Mouse (Mus musculus) midbrain, embryonic 11.5 days (tissue): ENCODE measurements around the gene Nlrc5. TPM values are rescaled to one million over a fixed set of nuclear protein-coding genes. Genes with fewer than 3 reads are reported as not detected.
"Not testable (repeated sequence)": the region's sequence is repeated elsewhere in the genome, so short reads cannot be mapped to it uniquely, and the experiment has no call there.

ENCODE experiments used
- ATAC-seq: fragments of 200-750 bp; cut with Nextera tagmentation; 2 replicates; pipeline ENCODE4 v1.8.0; 2017; ENCODE audit warnings: moderate TSS enrichment, moderate library complexity; ENCODE audit not compliant: low FRiP score
- DNase-seq: peaks from one replicate; pipeline ENCODE4 v3.0.0; 2015; ENCODE audit warnings: low spot score; ENCODE audit errors: missing footprints
- H3K27ac ChIP-seq: fragments of 300-500 bp; sonication (generic); 2 replicates; pipeline ENCODE4 v1.5.1; 2014; ENCODE audit warnings: low read depth, low read length
- H3K27me3 ChIP-seq: fragments of 300-500 bp; sonication (generic); 2 replicates; pipeline ENCODE4 v1.6.1; 2014; ENCODE audit warnings: mild to moderate bottlenecking, low read length, moderate library complexity, mixed read lengths; ENCODE audit not compliant: control insufficient read depth, insufficient read depth
- H3K36me3 ChIP-seq: fragments of 300-500 bp; sonication (generic); 2 replicates; pipeline ENCODE4 v1.6.1; 2014; ENCODE audit warnings: mild to moderate bottlenecking, low read length, moderate library complexity, mixed read lengths; ENCODE audit not compliant: control insufficient read depth, insufficient read depth
- H3K4me1 ChIP-seq: fragments of 300-500 bp; sonication (generic); 2 replicates; pipeline ENCODE4 v1.6.1; 2014; ENCODE audit warnings: low read length; ENCODE audit not compliant: control insufficient read depth, insufficient read depth
- H3K4me2 ChIP-seq: fragments of 300-500 bp; sonication (generic); 2 replicates; pipeline ENCODE4 v1.6.1; 2014; ENCODE audit warnings: mild to moderate bottlenecking, moderate library complexity
- H3K4me3 ChIP-seq: fragments of 300-500 bp; sonication (generic); 2 replicates; pipeline ENCODE4 v1.5.1; 2014; ENCODE audit warnings: low read depth, low read length
- H3K9ac ChIP-seq: fragments of 300-500 bp; sonication (generic); 2 replicates; pipeline ENCODE4 v1.6.1; 2014; ENCODE audit warnings: low read length
- H3K9me3 ChIP-seq: fragments of 300-500 bp; sonication (generic); 2 replicates; pipeline ENCODE4 v1.6.1; 2016; ENCODE audit warnings: low read length; ENCODE audit not compliant: control insufficient read depth
- WGBS: fragments of 180-500 bp; shearing (Covaris S2); extraction: QIAGEN DNeasy Blood & Tissue Kit; methylation state at CpG from one replicate; pipeline ENCODE4 v1.1.7; 2014; 5-methylcytosine and 5-hydroxymethylcytosine counted together
- polyA plus RNA-seq: library from polyadenylated mRNA; unstranded; fragments of >200 nt; fragmentation: Nextera tagmentation; extraction: Ambion mirVana; gene quantifications from 2 replicates; pipeline ENCODE4 v1.2.1, GENCODE M21; 2014

Gene Nlrc5
- polyA plus RNA-seq, 1 experiment from 2014 or later, result not detected

DNA sequence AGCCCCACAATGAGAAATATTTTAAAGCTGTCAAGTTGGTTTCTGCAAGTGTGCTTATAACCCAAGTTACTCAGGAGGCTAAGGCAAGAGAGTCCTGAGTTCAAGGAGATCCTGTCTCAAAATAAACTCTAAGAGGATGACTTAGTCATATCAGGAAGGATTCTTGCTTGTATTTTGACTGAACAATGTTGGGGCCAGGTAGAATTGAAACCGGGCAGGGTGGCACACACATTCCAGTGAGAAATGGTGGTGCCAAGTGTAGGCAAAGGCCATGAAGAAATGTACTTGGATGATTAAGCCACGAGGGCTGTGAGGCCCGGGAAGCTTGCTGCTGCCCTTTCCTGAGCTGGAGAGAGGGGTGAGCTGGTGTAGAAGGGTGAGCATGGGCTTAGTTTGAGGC lies 13.0 kb downstream of the Nlrc5 start:
- Histone ChIP-seq H3K27ac (no peak overlapping the region), H3K9ac (no peak overlapping the region), H3K9me3 (no peaks in the 10 kb centered on the region), H3K4me3 (no peak overlapping the region), H3K4me1 (no peaks in the 10 kb centered on the region), H3K36me3 (no peaks in the 10 kb centered on the region), H3K4me2 (no peak overlapping the region), H3K27me3 (no peaks in the 10 kb centered on the region)
- no peak for DNase-seq
- WGBS, result 74% methylated on average over 3 of the region's 3 CpGs
- ATAC-seq, result no peak

DNA sequence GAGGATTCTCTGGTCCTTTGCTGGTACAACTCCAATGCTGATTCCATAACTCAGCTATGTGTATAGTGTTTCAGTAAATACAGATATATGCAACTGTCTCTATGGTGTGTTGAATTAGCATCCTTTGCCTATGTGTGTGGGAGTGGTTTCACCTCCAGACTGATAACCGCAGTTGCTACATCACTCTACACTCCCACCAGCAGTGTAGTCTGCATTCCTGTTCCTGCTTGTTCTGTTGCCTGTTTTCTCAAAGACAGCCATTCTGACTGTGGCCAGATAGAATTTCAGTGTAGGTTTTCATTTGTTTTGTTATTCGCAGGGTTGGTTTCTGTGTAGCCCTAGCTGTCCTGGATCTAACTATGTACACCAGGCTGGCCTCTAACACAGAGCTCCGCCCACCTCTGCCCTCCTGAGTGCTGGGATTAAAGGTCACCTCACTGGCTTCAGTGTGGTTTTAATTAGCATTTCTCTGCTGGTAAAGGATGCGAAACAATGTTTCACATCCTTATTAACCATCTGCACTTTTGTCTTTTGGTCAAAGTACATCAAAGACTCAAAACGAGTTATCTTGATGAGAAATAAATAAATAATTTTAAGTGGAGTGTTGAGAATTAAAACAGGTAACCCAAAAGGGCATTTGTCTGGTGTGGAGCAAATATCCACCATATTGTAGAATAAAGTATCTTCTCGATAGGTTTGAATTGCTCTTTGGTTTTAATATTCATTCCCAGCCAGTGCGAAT lies 13.6 kb downstream of the Nlrc5 start:
- H3K9me3 ChIP-seq, result no peaks in the 10 kb centered on the region
- WGBS, result 77% methylated on average over 7 of the region's 7 CpGs
- no peak overlapping the region for H3K4me3 ChIP-seq
- H3K36me3 ChIP-seq, result no peaks in the 10 kb centered on the region
- no peaks in the 10 kb centered on the region for H3K4me1 ChIP-seq
- no peak overlapping the region for H3K9ac ChIP-seq
- H3K27ac ChIP-seq, result no peak overlapping the region
- no peak overlapping the region for H3K4me2 ChIP-seq
- no peaks in the 10 kb centered on the region for H3K27me3 ChIP-seq
- no peak for DNase-seq
- no peak for ATAC-seq

- not testable (repeated sequence) for ATAC-seq, H3K4me3 ChIP-seq, H3K4me2 ChIP-seq, H3K27ac ChIP-seq, H3K36me3 ChIP-seq, H3K9me3 ChIP-seq, H3K4me1 ChIP-seq, H3K27me3 ChIP-seq, DNase-seq, H3K9ac ChIP-seq
- 92% methylated on average over 15 of the region's 15 CpGs for WGBS
Measured at GRCm38 (mm10) chr8:94452991-94453390, 18.8 kb downstream of the Nlrc5 start.

DNA sequence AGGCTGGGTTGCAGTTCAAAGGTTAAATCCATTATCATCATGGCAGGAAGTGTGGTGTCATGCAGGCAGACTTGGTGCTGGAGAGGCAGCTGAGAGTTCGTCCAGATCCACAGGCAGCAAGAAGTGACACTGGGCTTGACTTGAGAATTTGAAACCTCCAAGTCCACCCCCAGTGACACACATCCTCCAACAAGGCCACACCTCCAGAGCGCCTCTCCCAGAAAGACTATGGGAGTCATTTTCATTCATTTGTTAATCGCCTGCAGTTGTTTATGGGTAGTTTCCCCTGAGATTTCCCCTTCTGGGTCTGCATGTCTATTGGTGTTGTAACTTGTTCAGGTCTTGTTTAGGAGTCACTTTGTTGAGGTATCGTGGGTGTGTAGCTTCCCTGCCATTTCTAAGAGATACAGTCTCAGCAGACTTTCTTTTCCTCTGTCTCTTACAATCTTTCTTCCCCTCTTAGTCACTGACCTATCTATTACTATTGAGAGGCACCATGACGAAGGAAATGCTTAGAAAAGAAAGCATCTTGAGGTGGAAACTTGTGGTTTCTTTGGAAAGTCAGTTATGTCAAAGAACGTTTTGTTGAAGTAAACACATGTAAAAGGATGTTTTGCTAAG lies 19.8 kb downstream of the Nlrc5 start:
- DNase-seq (no peak), ATAC-seq (no peak)
- Histone ChIP-seq H3K4me3 (no peak overlapping the region), H3K9ac (no peak overlapping the region), H3K4me2 (no peak overlapping the region), H3K27me3 (no peaks in the 10 kb centered on the region), H3K4me1 (no peaks in the 10 kb centered on the region), H3K36me3 (no peaks in the 10 kb centered on the region), H3K27ac (no peak overlapping the region), H3K9me3 (no peaks in the 10 kb centered on the region)
- 85% methylated on average over 6 of the region's 6 CpGs for WGBS

DNA sequence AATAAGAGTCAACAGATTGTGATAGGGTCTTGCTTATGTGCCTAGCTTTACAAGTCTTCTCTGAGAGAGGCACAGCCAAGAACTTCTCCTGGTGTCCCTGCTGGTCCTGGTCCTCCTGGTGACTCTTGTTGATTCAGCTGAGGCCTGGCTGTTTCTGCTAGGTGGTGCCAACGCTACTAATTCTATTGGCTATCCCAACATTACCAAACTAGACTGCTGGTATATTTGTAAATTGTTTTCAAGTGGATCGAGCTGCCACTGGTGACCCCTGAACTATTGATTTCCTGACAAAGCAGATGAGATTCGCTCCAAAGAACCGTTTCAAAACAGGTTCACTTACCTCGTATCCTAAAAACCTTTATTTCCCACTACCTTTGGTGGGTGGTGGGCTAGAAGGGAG lies 20.7 kb downstream of the Nlrc5 start:
- no peaks in the 10 kb centered on the region for H3K36me3 ChIP-seq
- no peaks in the 10 kb centered on the region for H3K4me1 ChIP-seq
- H3K27me3 ChIP-seq, result no peaks in the 10 kb centered on the region
- H3K27ac ChIP-seq, result no peak overlapping the region
- no peaks in the 10 kb centered on the region for H3K9me3 ChIP-seq
- ATAC-seq, result no peak
- no peak overlapping the region for H3K4me2 ChIP-seq
- no peak overlapping the region for H3K9ac ChIP-seq
- no peak for DNase-seq
- 82% methylated on average over 5 of the region's 5 CpGs for WGBS
- no peak overlapping the region for H3K4me3 ChIP-seq

GRCm38 (mm10) chr8:94456071-94456470 lies 21.9 kb downstream of the Nlrc5 start:
- 86% methylated on average over 5 of the region's 5 CpGs for WGBS
- Histone ChIP-seq H3K27ac (no peak overlapping the region), H3K9ac (no peak overlapping the region), H3K36me3 (no peaks in the 10 kb centered on the region), H3K27me3 (no peaks in the 10 kb centered on the region), H3K4me2 (no peak overlapping the region), H3K4me3 (no peak overlapping the region), H3K9me3 (no peaks in the 10 kb centered on the region), H3K4me1 (no peaks in the 10 kb centered on the region)
- ATAC-seq (no peak), DNase-seq (no peak)

DNA sequence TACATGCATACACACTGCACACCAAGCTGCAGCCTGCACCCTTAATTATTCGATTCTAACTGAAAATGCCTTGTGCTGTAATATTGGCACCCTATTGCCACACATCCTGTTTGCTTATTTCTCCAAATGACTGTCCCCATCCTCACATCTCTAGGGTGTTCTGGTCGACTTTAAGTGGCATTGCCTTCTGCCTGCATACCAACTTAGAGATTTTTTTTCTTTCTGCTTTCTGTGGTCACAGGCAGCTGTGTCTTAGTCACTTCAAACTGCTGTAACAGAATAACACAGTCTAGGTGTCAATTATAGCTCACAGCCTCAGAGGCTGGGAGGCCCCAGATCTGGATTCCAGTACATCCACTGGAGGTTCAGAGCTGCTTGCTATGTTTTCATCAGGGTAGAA lies 24.4 kb downstream of the Nlrc5 start:
- Histone ChIP-seq H3K4me1 (no peaks in the 10 kb centered on the region), H3K9me3 (no peaks in the 10 kb centered on the region), H3K4me3 (no peak overlapping the region), H3K27ac (no peak overlapping the region), H3K36me3 (no peaks in the 10 kb centered on the region), H3K4me2 (no peak overlapping the region), H3K9ac (no peak overlapping the region), H3K27me3 (no peaks in the 10 kb centered on the region)
- DNase-seq (no peak), ATAC-seq (no peak)
- WGBS, result 64% methylated on average over 2 of the region's 2 CpGs

DNA sequence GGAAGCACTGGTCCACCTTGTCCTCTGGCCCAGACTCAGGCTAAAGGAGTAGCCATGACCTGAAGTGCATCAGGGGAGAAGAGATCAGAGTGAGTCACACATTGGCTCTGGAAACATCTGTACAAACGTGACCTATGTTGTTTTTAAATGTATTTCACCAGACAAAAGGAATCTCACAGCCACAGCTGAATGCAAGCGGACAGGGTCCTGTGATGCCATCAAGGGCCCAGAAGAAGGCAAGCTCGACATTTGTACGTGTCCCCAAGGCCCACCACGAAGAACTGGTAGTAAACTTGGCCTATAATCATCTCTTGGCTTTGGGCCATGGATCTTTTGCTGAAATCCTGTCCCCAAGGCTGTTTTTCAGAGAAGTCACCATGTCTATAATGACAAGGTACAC lies 35.5 kb downstream of the Nlrc5 start:
- no peaks in the 10 kb centered on the region for H3K4me1 ChIP-seq
- H3K9me3 ChIP-seq, result no peaks in the 10 kb centered on the region
- no peaks in the 10 kb centered on the region for H3K36me3 ChIP-seq
- no peak overlapping the region for H3K4me2 ChIP-seq
- H3K9ac ChIP-seq, result no peak overlapping the region
- H3K27ac ChIP-seq, result no peak overlapping the region
- H3K27me3 ChIP-seq, result no peaks in the 10 kb centered on the region
- no peak overlapping the region for H3K4me3 ChIP-seq
- no peak for DNase-seq
- no peak for ATAC-seq
- 83% methylated on average over 5 of the region's 5 CpGs for WGBS

GRCm38 (mm10) chr8:94470794-94471193 lies 36.6 kb downstream of the Nlrc5 start:
- ATAC-seq (no peak), DNase-seq (no peak)
- H3K27ac ChIP-seq, result no peak overlapping the region
- no peak overlapping the region for H3K4me3 ChIP-seq
- H3K9ac ChIP-seq, result no peak overlapping the region
- no peaks in the 10 kb centered on the region for H3K27me3 ChIP-seq
- WGBS, result 70% methylated on average over 2 of the region's 2 CpGs
- H3K36me3 ChIP-seq, result no peaks in the 10 kb centered on the region
- no peaks in the 10 kb centered on the region for H3K9me3 ChIP-seq
- H3K4me1 ChIP-seq, result no peaks in the 10 kb centered on the region
- H3K4me2 ChIP-seq, result no peak overlapping the region
